Mouse (Mus musculus) NIH3T3 (cell line): ENCODE data around the gene Serp2.
A peak's percentile ranks its signal among the peaks of the same experiment; 100 is the strongest.
"Not testable (repeated sequence)": the region's sequence is repeated elsewhere in the genome, so short reads cannot be mapped to it uniquely, and the experiment has no call there.

Experiments used
- DNase-seq: peaks from one replicate; pipeline ENCODE4 v3.0.0-alpha.2; 2012; ENCODE audit warnings: low read depth

The Serp2 gene

GRCm38 (mm10) chr14:76569271-76569961, 12.7 kb upstream of the Serp2 start:
- peak; percentile 79 for DNase-seq

GRCm38 (mm10) chr14:76568548-76568947, 11.9 kb upstream of the Serp2 start:
- DNase-seq: no peak

GRCm38 (mm10) chr14:76567280-76567679, 10.6 kb upstream of the Serp2 start:
- DNase-seq: no peak

- no peak for DNase-seq
Measured at GRCm38 (mm10) chr14:76566711-76567110, 10.0 kb upstream of the Serp2 start.

GRCm38 (mm10) chr14:76566193-76566592, 9.5 kb upstream of the Serp2 start:
- no peak for DNase-seq

GRCm38 (mm10) chr14:76559208-76559607, 2.5 kb upstream of the Serp2 start:
- DNase-seq: no peak

- DNase-seq: not testable (repeated sequence)
Measured at GRCm38 (mm10) chr14:76558171-76558570, 1.5 kb upstream of the Serp2 start.

GRCm38 (mm10) chr14:76556031-76556851, 448 bp downstream of the Serp2 start:
- peak; percentile 84 for DNase-seq

GRCm38 (mm10) chr14:76555263-76556030, 1.2 kb downstream of the Serp2 start:
- peak; percentile 85 for DNase-seq

GRCm38 (mm10) chr14:76544136-76544535, 12.6 kb downstream of the Serp2 start:
- DNase-seq: no peak

GRCm38 (mm10) chr14:76541341-76541740, 15.3 kb downstream of the Serp2 start:
- DNase-seq: no peak

- no peak for DNase-seq
Measured at GRCm38 (mm10) chr14:76540005-76540670, 16.6 kb downstream of the Serp2 start.

- DNase-seq: no peak
Measured at GRCm38 (mm10) chr14:76536921-76537320, 19.8 kb downstream of the Serp2 start.

GRCm38 (mm10) chr14:76535096-76535495, 21.6 kb downstream of the Serp2 start:
- DNase-seq: peak; percentile 27

GRCm38 (mm10) chr14:76533170-76533815, 23.4 kb downstream of the Serp2 start:
- no peak for DNase-seq

GRCm38 (mm10) chr14:76532257-76533169, 24.2 kb downstream of the Serp2 start:
- DNase-seq: no peak

- DNase-seq: no peak
Measured at GRCm38 (mm10) chr14:76531027-76531660, 25.5 kb downstream of the Serp2 start.

- peak; percentile 91 for DNase-seq
Measured at GRCm38 (mm10) chr14:76528641-76529040, 28.0 kb downstream of the Serp2 start.

- no peak for DNase-seq
Measured at GRCm38 (mm10) chr14:76527758-76528313, 28.9 kb downstream of the Serp2 start.
